Mouse (Mus musculus): ENCODE results near the gene Map4k2.
"Not testable (repeated sequence)": the region's sequence is repeated elsewhere in the genome, so short reads cannot be mapped to it uniquely, and the experiment has no call there.

Gene Map4k2

GRCm38 (mm10) chr19:6340524-6341452, at the start of gene Map4k2:
Gene Map4k2 (plus strand): TSS chr19:6341135.
- in situ Hi-C loops (cut with MseI, MboI), result no loop called here

GRCm38 (mm10) chr19:6292262-6292661, 48.7 kb upstream of the Map4k2 start:
- in situ Hi-C loops (cut with MseI, MboI), result no loop called here

GRCm38 (mm10) chr19:6294301-6294700, 46.6 kb upstream of the Map4k2 start:
- in situ Hi-C loops (cut with MseI, MboI), result no loop called here

- in situ Hi-C loops (cut with MseI, MboI), result no loop called here
Observed at GRCm38 (mm10) chr19:6296551-6297210, 44.3 kb upstream of the Map4k2 start.

DNA sequence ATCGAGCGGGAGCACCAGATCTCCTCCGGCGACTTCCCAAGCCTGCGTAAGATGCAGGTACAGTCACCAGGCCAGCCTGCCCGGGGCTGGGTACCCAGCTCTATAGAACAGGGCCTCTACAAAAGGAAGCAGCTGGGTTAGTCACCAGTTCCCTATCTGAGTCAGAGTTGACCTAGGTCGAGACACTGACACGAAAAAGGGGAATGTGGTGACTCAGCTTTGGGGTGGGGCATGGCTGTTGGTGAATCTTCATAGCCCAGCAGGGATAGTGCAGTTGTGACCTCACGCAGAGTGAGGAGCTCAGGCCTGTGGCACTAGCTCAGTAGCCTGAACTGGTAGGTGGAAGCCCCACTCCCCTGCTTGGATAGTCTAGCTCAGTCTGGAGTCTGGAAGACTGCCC, 43.3 kb upstream of the Map4k2 start:
- in situ Hi-C loops (cut with MseI, MboI), result no loop called here

DNA sequence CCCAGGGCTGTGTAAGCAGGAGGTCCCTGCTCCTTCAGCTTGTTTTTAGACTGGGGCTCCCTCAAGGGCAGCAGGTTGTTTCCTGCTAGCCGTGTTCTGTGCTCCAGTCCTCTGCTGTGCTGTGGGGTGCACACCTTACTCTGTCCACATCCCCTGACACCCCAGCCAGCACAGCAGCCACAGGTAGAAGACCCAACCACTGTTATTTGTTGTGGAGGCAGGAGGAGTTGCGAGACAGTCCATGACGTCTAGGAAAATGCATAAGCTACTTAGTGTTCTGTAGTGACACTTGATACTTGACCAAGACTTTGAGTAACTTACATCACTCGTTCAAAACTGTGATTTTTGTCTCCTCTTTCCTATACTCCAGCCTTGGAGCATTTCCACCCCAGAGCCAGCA, 41.9 kb upstream of the Map4k2 start:
- in situ Hi-C loops (cut with MseI, MboI), result no loop called here

DNA sequence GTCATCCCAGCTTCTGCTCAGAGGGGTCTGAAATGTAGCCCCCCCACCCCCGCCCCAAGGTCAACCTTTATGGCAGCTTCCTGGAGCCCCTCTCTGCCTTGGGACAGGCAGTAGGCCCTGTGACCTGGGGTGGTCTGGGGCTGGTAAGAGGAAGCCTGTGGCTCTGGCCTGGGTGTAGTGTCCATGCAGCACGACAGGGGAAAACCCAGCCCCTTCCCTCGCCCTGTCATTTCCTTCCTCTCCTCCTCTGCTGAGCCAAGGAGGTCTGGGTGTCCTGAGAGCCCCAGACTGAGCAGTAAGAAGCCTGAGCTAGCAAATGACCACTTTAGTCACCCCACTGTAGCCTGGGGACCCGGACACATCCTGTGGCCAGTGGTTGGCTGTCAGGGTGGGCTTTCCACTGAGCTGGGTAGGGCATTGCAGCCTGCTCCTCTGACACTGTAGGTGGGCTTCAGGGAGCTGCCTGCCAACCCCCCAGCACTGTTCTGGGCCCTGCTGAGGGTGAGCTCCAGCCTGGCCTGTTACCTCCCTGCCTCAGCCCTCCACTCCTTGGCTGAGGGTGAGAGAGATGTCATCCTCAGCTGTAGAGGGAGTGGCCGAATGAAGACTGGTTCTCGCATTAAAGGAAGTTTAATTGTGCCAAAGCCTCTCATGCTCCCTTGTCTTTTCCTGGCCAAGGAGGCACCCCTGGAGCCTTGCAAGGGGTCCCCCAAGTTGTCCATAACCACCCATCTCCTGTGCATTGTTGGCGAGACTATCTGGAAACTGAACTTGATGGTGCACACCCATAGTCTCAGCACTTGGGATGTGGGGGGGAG, 41.3 kb upstream of the Map4k2 start:
- in situ Hi-C loops (cut with MseI, MboI), result loop anchor here in 1 of 2 experiments (5.0 kb wide), 1 partner anchor 32 kb away; no protein-coding TSS in a partner anchor

DNA sequence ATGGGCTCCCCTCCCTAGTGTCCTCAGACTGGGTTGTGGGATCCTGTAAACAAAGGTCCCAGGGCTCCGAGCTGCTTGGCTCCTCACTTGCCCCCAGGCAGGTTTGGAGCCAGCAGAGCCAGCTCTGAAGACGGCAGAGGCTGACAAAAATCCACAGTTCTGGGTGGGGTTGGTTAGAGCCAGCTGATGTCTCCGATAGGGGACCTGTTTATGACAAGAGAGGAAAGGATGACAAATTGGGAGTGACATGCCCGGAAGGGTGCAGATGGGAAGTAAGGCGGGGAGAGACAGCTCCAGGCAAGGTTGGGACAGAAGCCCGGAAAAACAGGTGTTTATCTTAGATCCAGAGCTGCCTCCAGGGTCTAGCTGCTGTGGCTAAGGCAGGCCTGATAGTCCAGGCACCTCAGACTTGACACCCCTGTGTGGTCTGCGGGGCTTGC, 40.5 kb upstream of the Map4k2 start:
- in situ Hi-C loops (cut with MseI, MboI), result loop anchor here in 1 of 2 experiments (5.0 kb wide), 1 partner anchor 33 kb away; no protein-coding TSS in a partner anchor

- in situ Hi-C loops (cut with MseI, MboI), result loop anchor here in 1 of 2 experiments (5.0 kb wide), 1 partner anchor 35 kb away; no protein-coding TSS in a partner anchor
Observed at GRCm38 (mm10) chr19:6302114-6302513, 38.8 kb upstream of the Map4k2 start.

- in situ Hi-C loops (cut with MseI, MboI), result loop anchor here in 1 of 2 experiments (5.0 kb wide), 1 partner anchor 35 kb away; no protein-coding TSS in a partner anchor
Observed at GRCm38 (mm10) chr19:6302522-6302921, 38.4 kb upstream of the Map4k2 start.

DNA sequence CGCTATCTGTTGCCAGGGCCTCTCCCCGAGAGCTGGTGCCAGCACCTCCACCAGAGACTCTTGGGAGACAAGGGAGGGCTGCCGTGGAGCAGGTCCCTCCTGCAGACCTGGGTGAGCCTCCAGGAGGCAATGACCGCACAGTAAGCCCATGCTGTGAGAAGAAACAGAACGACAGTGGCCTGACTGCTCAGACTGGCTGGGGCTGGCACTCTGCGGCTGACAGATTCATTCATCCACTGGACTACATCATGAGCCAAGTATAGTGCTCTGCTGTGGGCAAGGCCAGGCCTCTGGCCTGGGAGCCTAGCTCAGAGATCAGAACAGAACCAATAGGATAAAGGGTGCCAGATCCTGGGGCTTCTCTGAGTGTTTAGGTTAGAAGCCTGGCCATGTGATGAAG, 37.1 kb upstream of the Map4k2 start:
- in situ Hi-C loops (cut with MseI, MboI), result loop anchor here in 1 of 2 experiments (5.0 kb wide), 1 partner anchor 37 kb away; no protein-coding TSS in a partner anchor

DNA sequence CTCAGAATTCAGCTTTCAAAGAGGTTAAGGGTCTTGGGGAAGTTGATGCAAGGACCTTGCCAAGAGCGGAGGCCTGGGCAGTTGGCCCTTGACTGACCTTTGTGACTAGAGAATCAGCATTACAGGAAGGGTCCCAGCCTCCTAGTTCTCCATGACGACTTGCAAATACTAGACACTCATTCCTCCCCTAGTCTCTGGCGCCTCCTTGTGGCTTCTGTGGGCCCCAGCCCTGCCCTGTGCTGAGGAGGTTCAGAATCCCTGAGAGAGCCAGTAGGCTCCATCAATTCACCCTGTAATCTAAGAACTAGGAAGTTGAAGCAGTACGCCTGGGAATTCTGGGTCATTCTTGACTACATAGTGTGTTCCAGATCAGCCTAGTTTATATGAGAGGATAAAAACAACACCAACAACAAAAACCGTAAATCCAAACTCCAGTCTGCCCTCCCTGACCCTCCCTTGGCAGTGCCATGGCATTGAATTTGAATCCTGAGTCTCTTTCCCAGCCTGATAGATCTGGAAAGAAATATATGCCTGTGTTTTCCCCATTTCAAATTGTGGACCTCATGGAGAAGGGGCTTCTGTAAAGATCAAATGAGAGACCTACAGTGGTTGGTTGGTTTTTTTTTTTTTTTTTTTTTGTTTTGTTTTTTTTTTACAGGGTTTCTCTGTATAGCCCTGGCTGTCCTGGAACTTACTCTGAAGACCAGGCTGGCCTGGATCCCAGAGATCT, 36.0 kb upstream of the Map4k2 start:
- in situ Hi-C loops (cut with MseI, MboI), result loop anchor here (5.0 kb wide), 2 partner anchors 33 to 38 kb away; no protein-coding TSS in a partner anchor

DNA sequence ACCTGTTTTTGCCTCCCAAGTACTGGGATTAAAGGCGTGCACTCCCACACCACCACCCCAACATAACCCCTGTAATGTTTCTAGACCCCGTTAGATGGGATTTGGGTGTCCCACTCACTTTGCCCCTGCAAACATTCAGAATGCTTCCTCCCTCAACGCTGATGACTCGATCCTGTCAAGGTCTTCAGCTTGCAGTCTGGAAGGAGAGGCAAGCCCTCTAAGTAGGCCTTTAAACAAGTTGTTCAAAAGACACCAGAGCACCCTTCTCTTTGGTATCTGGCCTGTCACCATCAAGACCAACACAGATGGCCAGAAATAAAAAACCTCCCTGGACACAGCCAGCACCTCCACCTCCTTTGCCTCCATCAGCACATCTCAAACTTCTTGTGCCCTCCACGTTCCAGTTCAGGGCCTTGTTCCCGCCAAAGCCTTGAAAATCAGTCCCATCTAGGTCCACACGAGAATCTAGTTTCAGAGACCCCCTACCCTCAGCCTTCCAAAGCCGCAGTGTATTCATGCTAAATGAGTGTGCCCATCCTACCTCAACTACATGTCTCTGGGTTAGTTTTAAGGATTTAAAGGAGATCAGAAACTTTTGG, 35.3 kb upstream of the Map4k2 start:
- in situ Hi-C loops (cut with MseI, MboI), result loop anchor here in 1 of 2 experiments (5.0 kb wide), 1 partner anchor 33 kb away; no protein-coding TSS in a partner anchor

GRCm38 (mm10) chr19:6306137-6306551, 34.8 kb upstream of the Map4k2 start, which contains the start of gene Cdc42bpg:
Gene Cdc42bpg (plus strand): TSS chr19:6306456.
- in situ Hi-C loops (cut with MseI, MboI), result loop anchor here in 1 of 2 experiments (5.0 kb wide), 1 partner anchor 34 kb away; no protein-coding TSS in a partner anchor

DNA sequence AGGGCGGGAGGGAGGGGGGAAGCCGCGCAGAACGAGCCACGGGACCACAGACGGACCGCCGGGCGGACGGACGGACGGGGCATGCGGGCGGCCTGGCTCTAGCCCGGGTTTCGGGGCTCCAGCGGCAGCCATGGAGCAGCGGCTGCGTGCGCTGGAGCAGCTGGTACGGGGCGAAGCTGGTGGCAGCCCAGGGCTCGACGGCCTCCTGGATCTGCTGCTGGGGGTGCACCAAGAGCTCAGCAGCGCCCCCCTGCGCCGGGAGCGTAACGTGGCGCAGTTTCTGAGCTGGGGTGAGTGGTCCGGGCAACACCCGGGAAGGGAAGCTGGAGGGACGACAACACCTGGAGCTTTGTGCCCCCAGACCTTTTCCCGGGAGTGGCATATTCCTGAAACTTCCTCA, 34.3 kb upstream of the Map4k2 start:
- in situ Hi-C loops (cut with MseI, MboI), result loop anchor here in 1 of 2 experiments (5.0 kb wide), 1 partner anchor 34 kb away; no protein-coding TSS in a partner anchor

DNA sequence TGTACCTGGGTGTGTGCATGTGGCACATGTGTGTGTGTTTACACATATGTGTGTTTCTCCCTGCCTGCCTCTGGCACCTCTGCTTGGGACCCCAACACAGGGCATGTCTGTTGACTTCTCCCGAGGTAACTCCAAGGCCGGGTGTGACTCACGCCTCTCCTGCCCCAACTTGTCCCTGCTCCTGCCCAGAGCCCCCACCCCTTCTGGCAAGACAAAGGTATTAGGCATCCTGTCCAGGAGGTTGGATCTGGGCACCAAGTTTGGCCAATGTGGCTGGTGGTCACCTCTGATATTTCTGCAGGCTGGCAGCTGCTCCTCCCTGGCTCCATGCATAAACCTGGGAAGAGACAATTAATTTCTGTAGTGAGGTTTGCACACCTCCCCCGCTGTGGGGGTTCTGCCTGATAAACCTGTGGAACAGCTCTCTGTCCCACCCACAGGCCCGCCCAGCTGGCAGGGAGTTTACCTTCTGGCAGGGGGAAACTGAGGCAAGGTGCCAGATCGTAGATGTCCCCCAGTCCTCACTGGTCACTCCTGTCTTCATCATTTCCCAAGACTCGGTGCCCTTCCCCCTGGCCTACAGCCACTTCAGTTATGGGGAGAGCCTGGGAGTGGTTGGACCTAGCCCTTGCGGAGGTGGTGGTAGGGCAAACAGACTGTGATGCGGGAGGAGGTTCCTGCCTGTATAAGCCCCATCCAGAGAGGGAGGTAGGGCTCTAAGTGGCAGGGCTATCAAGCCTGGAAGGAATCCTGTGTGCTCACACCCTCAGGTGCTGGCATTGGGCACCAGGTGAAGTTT, 33.0 kb upstream of the Map4k2 start:
- in situ Hi-C loops (cut with MseI, MboI), result loop anchor here in 1 of 2 experiments (5.0 kb wide), 1 partner anchor 36 kb away; no protein-coding TSS in a partner anchor

DNA sequence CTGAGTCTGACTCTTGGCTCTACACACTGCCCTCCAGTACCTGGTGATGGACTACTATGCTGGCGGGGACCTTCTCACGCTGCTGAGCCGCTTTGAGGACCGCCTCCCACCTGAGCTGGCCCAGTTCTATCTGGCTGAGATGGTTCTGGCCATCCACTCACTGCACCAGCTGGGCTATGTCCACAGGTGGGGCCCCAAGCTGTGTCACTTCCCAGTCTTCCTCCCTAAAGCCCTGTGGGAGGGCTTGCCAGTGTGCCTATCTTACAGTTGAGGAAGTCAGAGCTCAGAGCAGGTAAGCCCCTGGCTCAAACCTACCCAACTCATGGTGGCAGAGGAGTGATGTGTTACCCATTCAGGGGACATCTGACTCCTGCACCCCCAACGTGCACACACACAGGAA, 30.8 kb upstream of the Map4k2 start:
- in situ Hi-C loops (cut with MseI, MboI), result no loop called here

- in situ Hi-C loops (cut with MseI, MboI), result not testable (repeated sequence)
Observed at GRCm38 (mm10) chr19:6311783-6312182, 29.2 kb upstream of the Map4k2 start.

GRCm38 (mm10) chr19:6313796-6314195, 27.1 kb upstream of the Map4k2 start:
- in situ Hi-C loops (cut with MseI, MboI), result no loop called here

All from mouse trophoblast stem cell (cell line).